Mouse (Mus musculus): ENCODE measurements at regions not wholly inside any gene's neighbourhood (a gene's known extent, or its start where the extent isn't known, plus 50 kb on each side); places are given as distances from the start of the nearest gene placed in this dataset.

- DNase-seq = no peak
Observed at GRCm38 (mm10) chr14:111738943-111739342, 64.0 kb downstream of the Slitrk5 start.

DNA sequence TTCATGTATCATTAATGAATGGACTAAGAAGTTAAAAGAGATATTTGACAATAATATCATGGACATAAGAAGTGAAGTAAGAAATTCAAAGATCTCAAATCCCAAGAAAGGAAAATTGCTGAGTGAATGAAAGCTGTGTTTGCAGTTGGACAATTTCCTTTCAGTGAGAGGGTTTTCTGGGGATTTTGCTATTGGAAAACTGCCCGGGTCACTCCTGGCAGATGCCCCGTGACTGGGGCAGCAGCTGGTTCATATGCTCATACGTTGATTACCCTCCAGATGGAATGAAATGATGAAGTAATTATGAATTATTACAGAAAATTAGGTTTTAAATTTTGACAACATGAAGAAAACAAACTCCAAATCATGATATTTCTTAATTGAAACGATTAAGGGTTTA is 88.7 kb downstream of the Slitrk5 start:
- DNase-seq = no peak

GRCm38 (mm10) chr14:111778152-111778551 is 103.3 kb downstream of the Slitrk5 start:
- peak in 1 of 2 experiments; percentile 1 for DNase-seq

GRCm38 (mm10) chr14:111808025-111808424 is 133.1 kb downstream of the Slitrk5 start:
- no peak for DNase-seq

DNA sequence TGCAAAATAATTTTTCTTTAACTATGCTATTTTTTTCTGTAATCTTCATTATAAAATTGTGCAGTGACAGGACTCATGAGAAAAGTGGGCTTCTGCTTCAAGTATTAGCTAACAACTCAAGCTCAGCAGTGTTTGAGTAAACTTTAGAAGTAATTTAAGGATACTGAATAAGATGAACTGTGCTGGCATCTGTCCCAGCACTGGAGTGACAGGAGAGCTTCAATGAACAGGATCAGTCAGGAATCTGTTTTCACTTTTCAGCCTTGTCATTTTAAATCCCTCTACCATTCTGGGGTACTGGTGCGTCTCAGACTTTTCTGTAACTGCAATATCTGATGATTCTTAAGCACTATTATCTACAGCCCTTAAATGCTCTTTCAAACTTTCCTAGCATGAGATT is 135.0 kb downstream of the Slitrk5 start:
- DNase-seq = no peak

GRCm38 (mm10) chr14:111822047-111822730 is 147.3 kb downstream of the Slitrk5 start:
- no peak for DNase-seq
